Mouse (Mus musculus): Measurements from ENCODE around the gene Bcl2. TPM values are rescaled to one million over a fixed set of nuclear protein-coding genes. Genes with fewer than 3 reads are reported as not detected.
A peak's percentile ranks its signal among the peaks of the same experiment; 100 is the strongest.

Bcl2 gene
- polyA plus RNA-seq, 1 experiment from 2014 or later, result 15.1 TPM

DNA sequence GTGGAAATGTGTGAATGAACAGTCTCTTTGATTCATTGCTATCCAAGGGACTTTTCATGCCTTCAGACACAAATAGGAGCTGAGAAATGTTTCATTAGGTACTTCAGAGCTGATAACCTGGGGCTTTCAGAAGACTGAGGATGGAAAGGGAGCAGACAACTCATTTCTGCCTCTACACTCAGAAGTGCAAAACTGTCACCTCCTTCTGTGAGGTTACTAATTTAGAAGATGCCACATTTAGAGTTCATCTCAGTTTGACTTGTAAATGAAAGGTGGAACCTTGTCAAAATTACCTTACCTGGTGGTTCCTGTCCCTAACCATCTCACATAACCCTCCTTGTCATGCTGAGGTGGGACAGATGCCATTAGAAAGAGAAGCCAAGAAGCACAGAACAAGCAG, 128.7 kb downstream of the Bcl2 start:
- H3K27me3 ChIP-seq, result no peaks in the 10 kb centered on the region
- H3K27ac ChIP-seq, result peak overlapping the region; percentile 40

DNA sequence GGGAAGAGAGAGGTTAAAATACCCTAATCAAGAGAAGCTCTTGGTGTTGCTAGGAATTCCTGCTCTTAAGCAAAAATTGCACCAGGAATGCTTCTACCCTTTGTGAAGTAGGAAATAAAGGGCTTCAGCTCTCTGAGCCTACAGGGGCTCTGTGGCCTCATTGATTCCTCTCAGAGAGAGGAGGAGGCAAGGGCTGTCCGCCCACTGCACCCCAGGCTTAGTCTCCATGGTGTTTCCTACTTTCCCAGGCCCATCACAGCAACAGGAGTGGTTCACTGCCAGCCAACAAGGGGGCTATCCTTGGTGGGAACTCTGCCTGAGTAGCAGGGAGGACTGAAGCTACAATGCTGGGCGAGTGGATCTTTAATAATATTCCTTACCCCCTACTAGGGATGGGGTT, 129.2 kb downstream of the Bcl2 start:
- peak; percentile 74 for ATAC-seq (ENCODE audit: low FRiP score)

More for the DNA sequence above, 128.7 kb downstream of the Bcl2 start:
- Histone ChIP-seq H3K4me3 (no peak overlapping the region), H3K4me2 (no peak overlapping the region), H3K36me3 (no peaks in the 10 kb centered on the region), H3K9me3 (no peaks in the 10 kb centered on the region), H3K4me1 (replicated peaks) (peaks cover 20% of the 10 kb centered on the region), H3K9ac (no peak overlapping the region)
- no peak for ATAC-seq (ENCODE audit: low FRiP score)

DNA sequence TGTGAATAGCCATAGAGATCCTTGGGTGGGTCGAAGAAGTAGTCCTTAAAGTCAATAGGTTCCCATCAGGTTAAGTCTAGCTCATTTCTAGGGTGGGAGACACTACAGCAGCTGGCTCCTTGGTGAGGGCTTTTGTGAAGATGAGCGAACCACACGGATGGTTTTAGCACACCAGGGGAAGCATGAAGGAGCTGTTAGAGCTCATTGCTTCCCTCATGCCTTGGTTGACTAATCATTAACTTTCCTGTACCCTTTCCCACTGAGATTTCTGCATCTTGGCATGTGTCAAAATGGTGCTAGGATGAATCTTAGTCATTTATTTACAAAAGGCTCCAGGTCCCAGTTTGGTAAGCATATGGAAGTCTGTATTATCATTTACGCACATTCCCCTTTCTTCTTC, 129.8 kb downstream of the Bcl2 start:
- Histone ChIP-seq H3K9ac (no peak overlapping the region), H3K27ac (peak overlapping the region; percentile 71), H3K4me3 (no peak overlapping the region), H3K9me3 (no peaks in the 10 kb centered on the region), H3K27me3 (no peaks in the 10 kb centered on the region), H3K4me1 (replicated peaks) (peaks cover 20% of the 10 kb centered on the region), H3K4me2 (no peak overlapping the region), H3K36me3 (no peaks in the 10 kb centered on the region)
- ATAC-seq (ENCODE audit: low FRiP score), result no peak
- 66% methylated on average over 4 of the region's 4 CpGs for WGBS

More for the DNA sequence above, 129.2 kb downstream of the Bcl2 start:
- H3K27ac ChIP-seq, result peak overlapping the region; percentile 40; the same call in 1 of the 2 replicates
- no peaks in the 10 kb centered on the region for H3K27me3 ChIP-seq
- WGBS, result 51% methylated on average over 2 of the region's 2 CpGs
- H3K9ac ChIP-seq, result no peak overlapping the region
- H3K4me1 ChIP-seq (replicated peaks), result peaks cover 20% of the 10 kb centered on the region
- H3K36me3 ChIP-seq, result no peaks in the 10 kb centered on the region
- H3K4me3 ChIP-seq, result no peak overlapping the region
- H3K9me3 ChIP-seq, result no peaks in the 10 kb centered on the region
- no peak overlapping the region for H3K4me2 ChIP-seq

DNA sequence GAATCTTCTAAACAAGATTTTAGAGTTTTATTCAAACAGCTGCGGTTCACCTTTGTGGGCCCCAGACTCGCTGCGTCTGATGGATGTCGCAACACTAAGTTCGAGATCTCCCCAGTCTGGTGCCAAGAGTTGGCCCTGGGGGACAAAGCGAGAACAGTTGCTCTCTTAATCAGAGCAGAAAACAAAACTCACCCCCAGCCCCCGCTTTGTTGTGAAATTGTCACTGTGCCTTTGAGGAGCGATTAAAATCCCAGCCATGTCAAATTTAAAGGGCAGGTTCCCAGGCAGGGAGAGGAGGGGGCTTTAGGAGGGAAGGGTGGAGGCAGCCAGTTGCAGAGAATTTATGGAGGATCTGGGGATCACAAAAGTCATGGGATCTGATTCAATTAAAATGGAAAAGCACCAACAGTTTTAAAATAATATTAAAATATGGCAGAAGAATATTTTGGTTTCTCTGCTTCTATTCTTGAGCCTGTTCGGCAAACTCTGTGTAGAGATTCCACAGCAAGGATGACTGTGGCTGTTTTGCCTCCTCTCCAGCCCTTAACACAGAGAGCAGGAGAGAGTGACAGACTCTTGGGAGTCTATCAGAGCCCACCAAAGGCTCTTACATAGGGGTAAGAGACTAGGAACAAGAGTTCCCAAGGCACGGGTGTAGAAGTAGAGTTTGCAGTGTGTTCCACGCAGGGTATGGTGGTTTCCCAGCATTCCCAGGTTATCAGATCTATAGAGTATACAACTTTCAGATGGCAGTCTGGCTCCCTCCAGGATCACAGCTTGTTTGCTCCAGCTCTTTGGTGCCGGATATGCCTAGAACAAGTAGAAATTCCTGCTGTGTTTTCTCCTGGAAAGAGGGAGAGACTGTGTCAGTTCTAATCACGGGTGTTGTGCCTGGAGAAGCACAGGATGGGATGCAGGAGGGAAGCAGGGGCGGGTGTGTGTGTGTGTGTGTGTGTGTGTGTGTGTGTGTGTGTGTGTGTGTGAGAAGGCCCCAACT, 130.5 kb downstream of the Bcl2 start:
- Histone ChIP-seq H3K4me3 (no peak overlapping the region), H3K9ac (no peak overlapping the region; the same call in 1 of the 2 replicates), H3K27me3 (no peaks in the 10 kb centered on the region), H3K4me1 (replicated peaks) (peaks cover 20% of the 10 kb centered on the region), H3K4me2 (0 out of 2 replicates have a peak overlapping the region, but pooled peaks have one; percentile 4), H3K27ac (peak overlapping the region; percentile 71), H3K9me3 (no peaks in the 10 kb centered on the region), H3K36me3 (no peaks in the 10 kb centered on the region)
- no peak; the same call in 1 of the 2 replicates for ATAC-seq (ENCODE audit: low FRiP score)
- 49% methylated on average over 14 of the region's 14 CpGs for WGBS

DNA sequence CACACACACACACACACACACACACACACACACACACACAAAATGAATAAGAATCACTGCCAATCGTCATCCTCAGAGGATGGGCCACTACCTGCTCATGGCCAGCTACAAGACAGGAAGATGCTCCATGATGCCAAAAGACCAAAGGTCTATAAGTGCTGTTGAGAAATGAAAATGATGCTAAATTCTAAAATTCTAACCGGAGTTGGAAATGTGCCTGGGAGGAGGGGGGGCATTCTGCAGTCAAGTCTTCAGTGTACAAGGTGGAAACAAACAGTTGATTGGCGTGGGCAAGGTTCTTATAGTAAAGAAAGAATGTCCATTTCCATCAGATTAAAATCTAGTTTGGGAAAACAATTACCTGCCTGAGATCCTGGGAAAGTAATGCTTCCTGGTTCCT, 131.3 kb downstream of the Bcl2 start:
- Histone ChIP-seq H3K4me3 (no peak overlapping the region), H3K27ac (peak overlapping the region; percentile 13; the same call in 1 of the 2 replicates), H3K27me3 (no peaks in the 10 kb centered on the region), H3K4me2 (no peak overlapping the region), H3K9ac (no peak overlapping the region), H3K36me3 (no peaks in the 10 kb centered on the region), H3K4me1 (replicated peaks) (peaks cover 20% of the 10 kb centered on the region), H3K9me3 (no peaks in the 10 kb centered on the region)
- 65% methylated on average over 3 of the region's 3 CpGs for WGBS
- no peak for ATAC-seq (ENCODE audit: low FRiP score)

DNA sequence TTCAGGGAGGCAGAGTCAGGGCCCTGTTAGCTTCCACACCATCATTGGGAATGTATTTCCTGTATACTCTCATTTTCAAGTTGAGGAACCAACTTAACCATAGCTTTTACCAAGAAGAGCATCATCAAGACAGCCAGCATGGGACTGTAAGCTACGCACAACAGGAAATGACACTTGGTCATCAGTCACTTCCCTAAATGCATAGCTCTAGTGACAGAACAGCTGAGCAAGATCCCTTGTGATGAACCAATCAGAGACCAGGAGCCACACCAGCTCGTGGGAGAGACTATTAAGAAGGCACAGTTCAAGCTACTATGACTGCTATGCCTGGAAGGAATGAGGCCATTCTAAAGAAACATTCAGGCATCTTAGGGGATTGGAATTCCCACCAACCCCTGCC, 132.3 kb downstream of the Bcl2 start:
- no peak for ATAC-seq (ENCODE audit: low FRiP score)
- H3K4me1 ChIP-seq (replicated peaks), result peaks cover 20% of the 10 kb centered on the region
- no peaks in the 10 kb centered on the region for H3K27me3 ChIP-seq
- WGBS, result 66% methylated on average over 2 of the region's 2 CpGs
- H3K4me3 ChIP-seq, result no peak overlapping the region
- no peak overlapping the region for H3K4me2 ChIP-seq
- no peaks in the 10 kb centered on the region for H3K36me3 ChIP-seq
- no peak overlapping the region for H3K27ac ChIP-seq
- H3K9me3 ChIP-seq, result no peaks in the 10 kb centered on the region
- no peak overlapping the region for H3K9ac ChIP-seq

DNA sequence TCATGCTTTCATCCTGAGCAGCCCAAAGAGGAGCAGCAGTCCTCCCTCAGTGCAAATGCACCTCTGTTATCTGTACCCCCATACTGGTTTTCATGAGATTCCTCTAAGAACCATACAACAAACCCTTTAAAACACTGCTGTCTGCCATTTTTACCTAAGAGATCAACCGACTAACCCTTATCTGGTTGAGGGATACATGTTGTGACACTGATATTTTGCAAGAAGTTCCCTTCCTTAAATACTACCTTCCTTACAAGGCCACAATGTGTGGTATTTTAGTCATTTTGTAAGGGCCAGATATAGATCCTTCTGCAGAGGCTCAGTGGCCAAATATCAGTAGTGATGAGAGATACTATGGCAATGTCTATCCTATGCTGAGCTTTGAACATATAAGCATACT, 134.3 kb downstream of the Bcl2 start:
- no peak for ATAC-seq (ENCODE audit: low FRiP score)
- Histone ChIP-seq H3K9me3 (no peaks in the 10 kb centered on the region), H3K27ac (no peak overlapping the region), H3K27me3 (no peaks in the 10 kb centered on the region), H3K4me3 (no peak overlapping the region), H3K4me2 (no peak overlapping the region), H3K9ac (no peak overlapping the region), H3K4me1 (replicated peaks) (peaks cover 18% of the 10 kb centered on the region), H3K36me3 (no peaks in the 10 kb centered on the region)
- 90% methylated on average over 1 of the region's 1 CpGs for WGBS

DNA sequence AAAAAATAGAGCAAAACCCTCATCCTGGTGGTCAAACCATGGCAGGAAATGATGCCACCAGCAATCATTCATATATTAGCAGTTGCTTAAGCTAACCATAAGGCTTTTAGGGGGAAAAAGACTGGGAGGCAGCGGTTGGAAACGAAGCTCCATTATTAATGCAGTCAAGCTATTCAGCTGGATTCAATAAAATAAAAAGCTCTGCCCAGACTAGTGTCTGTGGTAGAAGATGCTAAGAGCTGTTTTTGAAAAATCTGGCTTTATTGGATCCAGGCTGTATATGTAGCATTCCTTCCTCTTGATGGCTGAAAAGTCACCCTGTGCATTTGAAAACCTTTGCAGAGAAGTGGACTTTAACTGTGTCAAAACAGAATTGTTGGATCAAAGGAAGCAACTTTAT, 141.6 kb downstream of the Bcl2 start:
- no peak overlapping the region for H3K27ac ChIP-seq
- no peaks in the 10 kb centered on the region for H3K9me3 ChIP-seq
- no peaks in the 10 kb centered on the region for H3K36me3 ChIP-seq
- H3K27me3 ChIP-seq, result no peaks in the 10 kb centered on the region
- H3K4me1 ChIP-seq (replicated peaks), result peaks cover 9% of the 10 kb centered on the region
- ATAC-seq (ENCODE audit: low FRiP score), result no peak
- H3K9ac ChIP-seq, result no peak overlapping the region
- H3K4me3 ChIP-seq, result no peak overlapping the region
- H3K4me2 ChIP-seq, result no peak overlapping the region
- WGBS, result 87% methylated on average over 2 of the region's 2 CpGs

DNA sequence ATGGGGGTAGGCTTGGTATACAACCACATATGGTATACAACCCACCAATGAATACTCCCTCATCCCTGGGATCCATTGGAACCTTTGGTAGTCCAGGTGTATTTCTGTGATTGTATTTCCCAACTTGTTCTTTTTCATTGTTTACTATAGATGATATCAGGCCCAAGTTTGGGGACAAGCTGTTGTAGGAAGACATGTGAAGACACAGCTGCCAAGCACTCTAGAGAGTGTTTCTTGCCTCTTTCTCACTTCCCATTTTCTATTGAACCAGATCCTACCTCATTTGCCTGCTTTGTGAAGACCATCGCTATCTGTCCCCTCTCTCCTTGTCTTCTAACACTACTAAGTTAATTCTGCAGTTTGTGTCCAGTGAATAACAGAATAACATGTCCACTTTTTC, 143.2 kb downstream of the Bcl2 start:
- Histone ChIP-seq H3K9me3 (no peaks in the 10 kb centered on the region), H3K36me3 (no peaks in the 10 kb centered on the region), H3K4me1 (replicated peaks) (peaks cover 9% of the 10 kb centered on the region), H3K27ac (no peak overlapping the region), H3K9ac (no peak overlapping the region), H3K4me3 (no peak overlapping the region), H3K27me3 (no peaks in the 10 kb centered on the region), H3K4me2 (no peak overlapping the region)
- 97% methylated on average over 1 of the region's 1 CpGs for WGBS
- no peak for ATAC-seq (ENCODE audit: low FRiP score)

DNA sequence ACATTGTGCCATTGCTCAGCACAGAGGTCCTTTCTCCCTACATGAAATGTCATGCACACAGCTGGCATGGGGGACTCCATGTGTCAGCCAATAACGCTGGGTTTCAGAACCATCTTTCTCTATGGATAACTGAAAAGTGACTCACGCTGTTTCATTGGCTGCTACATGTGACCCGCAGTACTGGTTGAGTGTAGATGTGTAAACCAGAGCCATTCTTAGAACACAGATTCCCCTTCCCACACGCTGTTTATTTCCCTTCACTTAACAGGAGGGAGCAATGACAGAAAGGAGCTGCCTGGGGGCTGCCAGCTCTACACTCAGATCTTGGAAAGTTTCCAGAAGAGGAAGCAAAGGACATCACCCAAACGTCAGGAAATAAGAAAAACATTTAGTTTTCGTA, 143.7 kb downstream of the Bcl2 start:
- Histone ChIP-seq H3K4me1 (replicated peaks) (peaks cover 9% of the 10 kb centered on the region), H3K36me3 (no peaks in the 10 kb centered on the region), H3K27ac (0 out of 2 replicates have a peak overlapping the region, but pooled peaks have one; percentile 4), H3K4me2 (no peak overlapping the region), H3K9me3 (no peaks in the 10 kb centered on the region), H3K9ac (no peak overlapping the region), H3K4me3 (no peak overlapping the region), H3K27me3 (no peaks in the 10 kb centered on the region)
- no peak for ATAC-seq (ENCODE audit: low FRiP score)
- WGBS, result 80% methylated on average over 6 of the region's 6 CpGs

DNA sequence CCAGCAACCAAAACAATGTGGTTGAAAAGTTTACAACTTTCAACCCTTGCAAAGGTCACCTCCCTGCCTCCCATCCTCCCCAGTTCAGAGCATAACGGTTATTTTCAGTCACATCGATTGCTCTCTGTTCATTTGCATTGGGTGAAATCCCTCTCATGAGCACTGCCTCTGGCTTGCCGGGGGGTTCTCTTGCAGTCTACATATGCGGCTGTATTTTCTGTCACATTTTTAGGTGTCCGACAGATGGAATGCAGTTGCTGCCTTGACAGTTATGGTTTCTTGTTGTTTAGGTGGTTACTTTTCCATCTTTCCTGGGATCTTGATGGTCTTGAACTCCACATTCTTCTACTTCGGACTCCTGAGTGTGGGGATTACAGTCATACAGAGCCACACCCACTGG, 144.4 kb downstream of the Bcl2 start:
- H3K4me1 ChIP-seq (replicated peaks), result peaks cover 9% of the 10 kb centered on the region
- no peaks in the 10 kb centered on the region for H3K27me3 ChIP-seq
- no peak overlapping the region for H3K27ac ChIP-seq
- H3K4me2 ChIP-seq, result no peak overlapping the region
- no peak overlapping the region for H3K9ac ChIP-seq
- H3K9me3 ChIP-seq, result no peaks in the 10 kb centered on the region
- no peak overlapping the region for H3K4me3 ChIP-seq
- H3K36me3 ChIP-seq, result no peaks in the 10 kb centered on the region
- no peak for ATAC-seq (ENCODE audit: low FRiP score)
- WGBS, result 91% methylated on average over 6 of the region's 6 CpGs

DNA sequence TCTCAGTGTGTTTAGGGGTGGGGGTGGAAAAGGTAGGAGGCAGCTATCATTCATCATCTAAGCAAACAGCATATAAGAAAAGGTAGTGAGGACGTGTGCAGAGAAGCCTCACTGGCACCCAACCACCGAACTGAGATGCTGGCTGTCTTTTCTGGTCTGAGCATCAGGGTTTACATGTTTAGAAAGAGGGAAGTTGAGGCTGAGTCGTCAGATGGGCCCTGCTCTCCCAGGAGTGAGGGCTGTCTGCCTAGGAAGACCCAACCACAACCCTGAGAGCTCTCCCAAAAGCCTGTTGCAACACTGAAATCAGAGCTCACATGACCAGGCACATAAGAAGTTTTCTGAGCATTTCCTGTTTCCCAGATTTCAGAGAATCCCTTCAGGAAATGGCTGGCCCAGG, 145.2 kb downstream of the Bcl2 start:
- WGBS, result 83% methylated on average over 3 of the region's 3 CpGs
- H3K4me1 ChIP-seq (replicated peaks), result peaks cover 9% of the 10 kb centered on the region
- no peak overlapping the region for H3K9ac ChIP-seq

DNA sequence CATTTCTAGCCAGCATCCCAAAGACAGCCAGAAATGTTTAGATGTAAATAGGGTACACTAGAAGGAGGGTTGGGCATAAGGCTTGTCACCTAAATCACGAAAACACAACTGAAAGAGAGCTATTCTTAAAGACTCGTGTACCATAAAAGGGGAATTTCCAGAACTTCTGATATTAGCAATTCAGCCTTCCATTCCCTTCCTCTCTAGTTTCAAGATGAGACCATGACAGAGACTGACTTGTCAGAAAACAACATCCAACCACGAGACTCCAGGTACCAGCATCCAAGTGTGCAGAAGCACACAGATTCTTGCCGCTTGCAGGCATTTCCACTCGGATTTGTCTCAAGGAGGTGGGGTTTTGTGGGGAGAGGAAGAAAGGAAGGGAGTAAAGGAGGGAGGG, 146.6 kb downstream of the Bcl2 start:
- Histone ChIP-seq H3K27ac (no peak overlapping the region), H3K4me2 (no peak overlapping the region), H3K36me3 (no peaks in the 10 kb centered on the region), H3K27me3 (no peaks in the 10 kb centered on the region), H3K9ac (no peak overlapping the region), H3K4me1 (replicated peaks) (peaks cover 9% of the 10 kb centered on the region), H3K4me3 (no peak overlapping the region), H3K9me3 (no peaks in the 10 kb centered on the region)
- ATAC-seq (ENCODE audit: low FRiP score), result no peak
- WGBS, result 78% methylated on average over 5 of the region's 5 CpGs

More for the DNA sequence above, 145.2 kb downstream of the Bcl2 start:
- no peaks in the 10 kb centered on the region for H3K36me3 ChIP-seq
- H3K27ac ChIP-seq, result no peak overlapping the region
- no peak for ATAC-seq (ENCODE audit: low FRiP score)
- no peak overlapping the region for H3K4me2 ChIP-seq
- no peak overlapping the region for H3K4me3 ChIP-seq
- H3K9me3 ChIP-seq, result no peaks in the 10 kb centered on the region
- no peaks in the 10 kb centered on the region for H3K27me3 ChIP-seq

Data from hindbrain, embryonic 13.5 days (tissue).